Mouse (Mus musculus) adrenal gland, postnatal 25 days (tissue): ENCODE data around the gene Mrpl27. TPM values are rescaled to one million over a fixed set of nuclear protein-coding genes. Genes with fewer than 3 reads are reported as not detected.
A peak's percentile ranks its signal among the peaks of the same experiment; 100 is the strongest.
"Not testable (repeated sequence)": the region's sequence is repeated elsewhere in the genome, so short reads cannot be mapped to it uniquely, and the experiment has no call there.

Experiments
- DNase-seq: peaks from one replicate; pipeline ENCODE4 v3.0.0; 2021; ENCODE audit warnings: mixed read lengths
- total RNA-seq: library from RNA; stranded (reverse); gene quantifications from 2 replicates; pipeline ENCODE4 v1.2.3, GENCODE M21; 2021

The Mrpl27 gene
- total RNA-seq, 1 experiment from 2014 or later: 84.2 TPM

DNA sequence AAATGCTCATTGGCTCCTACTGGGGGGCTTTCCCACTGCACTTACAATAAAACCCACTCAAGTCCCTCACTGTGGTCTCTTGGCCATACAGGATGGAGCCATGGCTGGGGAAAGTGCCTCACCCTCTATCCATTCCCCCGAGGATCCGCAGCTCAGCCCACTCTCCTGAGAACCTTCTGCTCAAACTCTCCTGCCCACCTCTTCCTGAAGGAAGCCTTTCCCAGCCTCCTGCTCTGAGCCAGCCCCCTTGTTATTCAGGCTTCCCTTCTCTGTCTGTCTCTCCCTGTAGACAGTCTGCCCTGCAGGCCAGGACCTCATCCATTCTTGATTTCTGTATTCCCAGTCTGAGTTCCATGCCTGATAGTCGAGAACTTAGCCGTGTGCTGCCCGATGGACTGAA lies 21.4 kb downstream of the Mrpl27 start:
- DNase-seq: no peak

DNA sequence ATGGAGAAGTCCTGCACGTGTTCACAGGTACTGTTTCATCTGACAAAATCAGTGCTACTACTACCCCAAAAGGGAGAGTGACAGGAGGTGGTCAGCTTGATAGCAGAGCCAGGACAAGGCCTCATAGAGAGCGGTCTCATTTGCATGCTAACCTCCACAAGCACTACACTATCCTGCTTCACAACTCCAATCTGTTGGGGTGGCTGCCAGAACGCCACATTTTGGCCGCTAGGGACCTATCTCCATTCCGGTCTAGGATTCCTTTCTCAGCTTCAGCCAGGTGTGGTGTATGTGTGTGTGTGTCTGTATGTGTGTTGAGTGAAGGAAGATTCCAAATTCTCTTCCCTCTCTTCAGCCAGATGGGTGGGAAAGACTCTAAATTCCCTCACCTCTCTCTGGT lies 21.9 kb downstream of the Mrpl27 start:
- DNase-seq: no peak

DNA sequence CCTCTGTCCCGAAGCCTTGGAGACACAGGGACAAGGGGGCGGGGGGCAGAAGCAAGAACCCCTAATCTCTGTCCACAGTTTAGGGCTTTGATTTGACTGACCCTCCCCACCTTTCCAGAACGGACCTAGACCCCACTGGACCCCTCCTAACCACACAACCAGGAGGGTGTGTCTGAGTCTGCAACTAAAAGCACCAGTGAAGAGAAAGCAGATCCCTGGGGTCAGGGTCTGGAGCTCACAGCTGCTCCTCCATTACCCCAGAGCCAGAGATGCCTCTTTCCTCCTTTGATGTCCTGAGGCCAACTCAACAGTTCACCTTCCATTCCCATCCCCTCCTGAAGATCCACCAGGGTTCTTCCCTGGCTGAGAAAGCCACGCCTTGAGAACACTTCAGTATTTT lies 22.7 kb downstream of the Mrpl27 start:
- DNase-seq: no peak

DNA sequence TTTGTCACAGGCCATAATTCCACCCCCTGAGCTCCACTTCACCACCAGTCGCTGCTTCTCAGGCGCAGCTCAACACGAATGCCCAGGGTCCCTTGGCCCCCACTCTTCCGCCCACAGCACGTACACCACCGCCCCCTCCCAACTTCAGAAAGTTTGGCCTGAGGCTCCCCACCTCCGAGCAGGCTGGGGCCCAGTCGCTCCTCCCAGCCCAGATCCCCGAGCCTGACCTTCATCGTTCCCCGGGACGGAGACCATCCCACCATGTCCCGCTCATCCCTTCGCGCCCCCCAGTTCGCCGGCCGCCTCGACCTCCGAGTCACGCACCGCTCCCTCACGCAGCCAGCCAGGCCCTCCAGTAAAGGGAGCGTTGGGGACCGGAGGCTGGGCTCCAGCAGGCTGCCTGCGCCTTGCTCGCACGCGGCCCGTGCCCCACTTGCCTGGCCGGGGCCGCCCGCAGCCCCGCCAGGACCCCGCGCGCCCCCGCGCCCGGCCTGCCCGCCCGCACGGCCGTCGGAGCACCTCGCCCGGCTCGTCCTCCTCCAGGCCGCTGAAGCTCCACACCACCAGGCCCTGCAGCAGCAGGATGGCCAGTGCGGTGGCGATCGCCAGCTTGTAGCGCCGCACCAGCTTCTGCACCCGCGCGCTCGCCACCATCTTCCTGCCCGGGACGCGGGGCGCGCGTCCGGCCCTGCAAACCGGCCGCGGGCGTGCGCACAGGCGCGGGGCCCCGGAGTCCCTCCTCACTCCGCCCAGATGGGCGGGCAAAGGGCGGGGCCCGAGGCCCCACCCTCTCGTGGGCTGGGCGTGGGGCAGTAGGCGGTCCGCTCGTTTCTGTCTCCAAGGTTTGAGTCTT lies 23.4 kb downstream of the Mrpl27 start, which contains the start of gene Xylt2:
Gene Xylt2, minus strand, starts transcription at position 762 of the 853 bp plus-strand sequence.
- DNase-seq: peak; percentile 94

DNA sequence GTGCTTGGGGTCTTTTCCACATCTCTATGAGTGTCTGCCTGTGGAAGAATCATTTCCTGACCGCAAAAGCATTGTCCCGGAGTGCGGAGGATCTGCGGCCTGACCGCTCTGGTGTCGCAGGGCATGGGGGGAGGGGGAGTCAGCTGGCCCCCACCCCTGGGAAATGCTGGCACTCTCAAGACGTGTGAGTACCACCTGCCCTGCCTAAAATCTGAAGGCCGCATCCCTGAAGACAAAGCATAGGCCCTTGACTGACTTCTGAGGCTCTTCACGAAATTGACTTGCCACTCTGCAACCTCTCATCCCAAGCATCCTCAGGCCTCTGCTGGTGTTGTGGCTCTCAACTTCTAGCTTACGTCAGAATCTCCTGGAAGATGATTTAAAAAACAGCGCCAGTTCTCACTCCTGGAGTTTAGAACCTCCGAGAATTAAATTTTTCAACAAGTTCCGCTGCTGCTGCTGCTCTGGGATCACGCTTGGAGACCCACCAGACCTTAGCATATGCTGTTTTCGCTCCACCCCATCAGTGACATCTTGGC lies 24.1 kb downstream of the Mrpl27 start:
- no peak for DNase-seq

DNA sequence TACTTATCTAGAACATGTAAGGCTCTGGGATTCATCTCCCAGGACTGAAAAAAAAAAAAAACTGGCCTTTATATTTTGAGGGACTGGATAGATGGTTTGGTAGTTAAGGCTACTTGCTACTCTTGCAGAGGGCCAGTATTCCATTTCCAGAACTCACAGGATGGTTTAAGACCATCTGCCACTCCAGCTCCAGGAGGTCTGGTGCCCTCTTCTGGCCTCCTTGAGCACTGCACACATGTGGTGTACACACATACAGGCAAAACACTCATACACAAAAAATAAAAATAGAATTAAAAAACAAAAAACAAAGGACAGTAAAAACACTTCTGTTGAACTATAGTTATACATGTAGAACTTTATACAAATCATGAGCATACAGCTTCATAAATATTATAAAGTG lies 27.1 kb downstream of the Mrpl27 start:
- DNase-seq: no peak

DNA sequence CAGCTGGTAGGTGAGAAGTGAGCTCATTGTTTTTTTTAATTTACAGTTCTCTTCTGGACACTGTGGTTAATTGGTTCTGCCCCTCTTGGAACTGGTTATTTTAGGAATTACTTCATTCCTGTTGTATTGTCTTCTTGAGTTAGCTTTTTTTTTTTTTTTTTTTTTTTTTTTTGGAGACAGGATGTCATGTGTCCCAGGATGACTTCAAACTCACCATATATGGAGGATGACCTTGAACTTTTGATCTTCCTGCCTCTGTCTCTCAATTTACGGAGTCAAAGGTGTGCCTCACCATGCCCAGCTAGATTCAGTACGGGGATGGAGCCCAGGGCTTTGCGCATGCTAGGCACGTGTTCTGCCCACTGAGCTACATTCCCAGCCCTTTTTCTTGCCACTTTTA lies 28.1 kb downstream of the Mrpl27 start:
- no peak for DNase-seq

DNA sequence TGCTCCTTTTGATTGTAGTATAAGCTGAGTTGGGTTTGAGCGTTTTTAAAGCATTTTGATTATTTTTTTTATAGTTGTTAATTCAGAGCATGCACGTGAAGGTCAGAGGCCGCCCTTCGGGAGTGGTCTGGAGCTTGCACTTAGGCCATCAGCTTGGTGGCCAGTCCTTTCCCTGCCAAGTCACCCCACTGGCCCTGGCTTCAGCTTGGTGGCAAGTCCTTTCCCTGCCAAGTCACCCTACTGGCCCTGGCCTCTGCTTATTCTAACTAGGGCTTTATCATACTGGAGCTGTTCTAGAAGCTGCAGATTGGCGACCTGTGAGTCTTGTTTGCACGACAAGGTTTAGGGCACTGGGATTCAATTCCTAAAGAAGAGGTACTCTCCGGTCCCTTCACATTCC lies 28.9 kb downstream of the Mrpl27 start:
- no peak for DNase-seq

DNA sequence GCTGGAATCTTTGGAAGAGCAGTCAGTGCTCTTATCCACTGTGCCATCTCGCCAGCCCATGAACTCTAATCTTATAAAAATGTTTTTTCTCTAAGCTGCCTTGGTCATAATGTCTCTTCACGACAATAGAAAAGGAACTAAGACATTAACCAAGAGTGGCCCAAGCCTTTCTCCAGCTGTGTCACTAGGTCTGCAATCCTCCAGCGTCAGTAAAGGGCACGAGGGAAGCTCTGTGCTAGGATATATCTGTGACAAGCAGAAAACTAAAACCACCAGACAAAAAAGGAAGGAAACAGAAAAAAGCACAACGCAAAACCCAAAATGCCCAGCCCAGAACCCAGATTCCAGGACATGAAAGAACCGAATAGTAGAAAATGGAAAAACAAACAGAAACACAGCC lies 33.6 kb downstream of the Mrpl27 start:
- no peak for DNase-seq

DNA sequence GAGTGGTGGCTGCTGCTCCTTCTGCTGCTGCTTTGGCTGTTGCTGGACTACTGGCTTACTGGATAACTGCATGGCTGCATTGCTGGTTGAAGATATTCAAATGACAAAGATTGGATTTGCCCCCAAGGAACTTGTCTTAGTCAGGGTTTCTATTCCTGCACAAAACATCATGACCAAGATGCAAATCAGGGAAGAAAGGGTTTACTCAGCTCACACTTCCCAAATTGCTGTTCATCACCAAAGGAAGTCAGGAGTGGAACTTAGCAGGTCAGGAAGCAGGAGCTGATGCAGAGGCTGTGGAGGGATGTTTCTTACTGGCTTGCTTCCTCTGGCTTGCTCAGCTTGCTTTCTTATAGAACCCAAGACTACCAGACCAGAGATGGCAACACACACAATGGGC lies 38.9 kb downstream of the Mrpl27 start:
- DNase-seq: not testable (repeated sequence)

DNA sequence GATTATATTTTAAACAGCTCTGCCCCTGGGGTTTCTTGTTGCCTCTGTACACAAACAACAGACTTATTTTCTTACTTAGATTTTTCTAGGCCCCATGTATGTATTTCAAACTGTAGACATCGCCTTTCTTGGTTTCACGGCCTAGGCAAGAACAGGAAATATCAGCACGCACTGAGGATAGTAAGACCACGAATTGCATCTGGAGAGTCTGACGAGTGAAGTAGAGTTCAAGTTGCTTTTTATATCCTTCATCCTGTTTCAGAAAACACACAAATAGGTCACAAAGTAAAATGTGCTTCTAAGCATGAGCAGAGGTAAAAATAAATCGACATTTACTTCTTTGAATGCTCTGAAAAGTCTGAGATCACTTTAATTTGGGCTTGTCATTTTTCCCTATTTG lies 41.9 kb downstream of the Mrpl27 start:
- no peak for DNase-seq

DNA sequence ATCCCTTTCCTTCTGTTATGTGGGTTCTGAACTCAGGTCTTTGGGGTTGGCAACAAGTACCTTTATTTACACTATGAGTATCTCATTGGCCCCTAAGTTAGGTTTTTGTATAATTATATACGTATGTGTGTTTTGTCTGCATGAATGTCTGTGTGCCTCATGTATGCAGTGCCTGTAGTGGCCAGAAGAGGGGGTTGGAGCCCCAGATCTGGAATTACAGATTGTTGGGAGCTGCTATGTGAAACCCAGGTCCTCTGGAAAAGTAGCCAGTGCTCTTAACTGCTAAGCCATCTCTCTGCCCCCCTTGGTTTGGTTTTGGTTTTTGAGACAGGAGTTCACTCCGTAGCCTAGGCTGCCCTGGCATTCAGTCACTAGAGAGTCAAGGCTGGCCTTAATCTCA lies 43.6 kb downstream of the Mrpl27 start:
- no peak for DNase-seq

DNA sequence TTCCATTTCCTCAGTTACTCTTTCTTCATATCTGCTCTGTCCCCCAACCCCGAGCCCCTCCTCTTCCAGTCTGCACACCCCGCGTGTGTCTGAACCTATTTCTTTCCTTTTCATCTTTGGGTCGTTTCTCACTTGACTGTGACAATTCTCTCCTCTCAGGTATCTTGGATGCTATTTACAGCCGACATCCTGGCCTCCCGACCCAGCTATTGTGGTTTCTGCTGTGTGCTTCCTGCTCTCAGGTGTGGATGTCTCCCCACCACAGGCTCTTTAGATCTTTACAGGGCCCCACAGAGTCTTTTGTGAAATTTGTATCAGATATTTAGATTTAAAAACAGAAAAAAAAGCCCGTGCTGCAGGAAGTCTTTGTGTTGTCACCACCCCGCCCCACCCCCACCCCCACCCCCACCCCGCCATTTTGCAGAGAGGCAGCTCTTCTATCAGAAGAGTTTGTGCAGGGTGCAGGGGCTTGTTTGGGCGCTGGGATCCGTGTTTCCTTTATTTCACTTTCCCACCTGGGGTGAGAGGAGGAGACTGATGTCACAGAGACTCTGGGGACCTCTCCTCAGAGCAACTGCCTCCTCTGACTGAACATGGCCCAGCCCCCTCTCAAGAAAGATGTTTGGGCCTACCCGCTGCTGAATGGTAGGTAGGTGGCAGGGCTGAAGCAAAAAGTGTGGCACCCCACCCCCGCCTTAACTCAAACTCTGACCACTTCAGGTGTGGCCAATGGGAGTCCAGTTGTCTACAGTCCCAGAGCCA lies 44.3 kb downstream of the Mrpl27 start:
- no peak for DNase-seq

DNA sequence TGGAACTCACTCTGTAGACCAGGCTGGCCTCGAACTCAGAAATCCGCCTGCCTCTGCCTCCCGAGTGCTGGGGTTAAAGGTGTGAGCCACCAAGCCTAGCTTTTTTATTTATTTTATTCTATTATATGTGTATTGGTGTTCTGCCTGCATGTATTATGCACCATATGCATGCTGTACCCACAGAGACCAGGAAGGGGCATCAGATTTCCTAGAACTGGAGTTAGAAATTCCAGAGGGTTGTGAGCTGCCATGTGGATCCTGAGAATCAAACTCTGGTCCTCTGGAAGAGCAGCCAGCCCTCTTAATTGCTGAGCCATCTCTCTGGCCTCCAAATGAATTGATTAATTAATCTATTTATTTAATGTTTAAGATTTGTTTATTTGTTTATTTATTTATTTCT lies 45.8 kb downstream of the Mrpl27 start:
- no peak for DNase-seq

DNA sequence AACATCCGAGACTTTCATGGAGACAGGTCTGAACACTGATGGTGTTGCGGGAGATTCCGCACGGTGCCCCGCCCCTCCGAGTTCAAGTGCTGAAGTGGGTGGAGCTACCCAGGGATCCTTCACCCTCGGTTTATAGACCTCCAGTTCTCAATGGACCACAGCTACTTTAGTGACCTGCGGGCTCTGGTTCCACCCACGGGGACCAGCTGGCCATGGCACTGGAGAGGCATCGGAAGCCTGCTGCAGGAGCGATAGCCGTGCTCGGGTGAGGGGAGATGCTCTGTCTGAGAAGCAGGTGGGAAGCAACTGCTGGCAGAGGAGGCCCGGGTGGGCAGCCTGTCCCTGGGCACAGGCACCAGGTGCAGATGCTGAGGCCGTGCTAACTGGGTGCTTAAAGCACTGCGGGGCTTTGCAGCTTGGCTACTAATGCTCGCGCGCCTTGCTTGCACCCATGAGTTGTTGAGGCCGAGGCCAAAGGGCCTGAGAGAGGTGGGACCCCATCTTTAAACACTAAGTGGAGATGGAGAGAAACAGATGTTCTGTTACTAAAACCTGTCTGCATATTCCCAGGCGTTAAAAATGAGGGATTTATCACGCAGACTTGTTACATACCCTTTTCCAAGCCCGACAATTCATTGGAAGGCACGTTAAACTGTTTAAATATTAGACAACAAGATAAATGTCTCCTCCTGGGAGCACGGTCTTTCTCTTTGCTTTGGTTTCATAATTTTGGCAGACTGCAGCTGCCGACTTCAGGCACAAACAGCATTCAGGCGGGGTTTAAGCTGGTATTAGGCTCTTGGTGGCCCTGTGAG lies 48.0 kb downstream of the Mrpl27 start:
- DNase-seq: no peak

DNA sequence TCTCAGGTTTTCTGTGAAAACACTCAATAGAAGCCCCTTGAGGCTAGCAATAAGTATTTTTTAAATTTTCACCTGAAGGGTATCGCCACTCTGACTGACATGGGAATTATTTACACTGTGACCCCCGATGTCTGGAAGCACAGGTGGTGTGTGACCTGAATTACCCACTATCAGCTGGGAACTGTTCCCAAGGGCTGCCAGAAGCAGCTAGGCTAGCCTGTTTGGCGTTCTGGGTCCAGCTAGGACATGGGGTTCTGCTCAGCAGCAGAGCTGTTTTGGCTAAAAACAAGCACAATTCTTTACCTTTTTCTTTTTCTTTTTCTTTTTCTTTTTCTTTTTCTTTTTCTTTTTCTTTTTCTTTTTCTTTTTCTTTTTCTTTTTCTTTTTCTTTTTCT lies 48.6 kb downstream of the Mrpl27 start:
- DNase-seq: no peak

DNA sequence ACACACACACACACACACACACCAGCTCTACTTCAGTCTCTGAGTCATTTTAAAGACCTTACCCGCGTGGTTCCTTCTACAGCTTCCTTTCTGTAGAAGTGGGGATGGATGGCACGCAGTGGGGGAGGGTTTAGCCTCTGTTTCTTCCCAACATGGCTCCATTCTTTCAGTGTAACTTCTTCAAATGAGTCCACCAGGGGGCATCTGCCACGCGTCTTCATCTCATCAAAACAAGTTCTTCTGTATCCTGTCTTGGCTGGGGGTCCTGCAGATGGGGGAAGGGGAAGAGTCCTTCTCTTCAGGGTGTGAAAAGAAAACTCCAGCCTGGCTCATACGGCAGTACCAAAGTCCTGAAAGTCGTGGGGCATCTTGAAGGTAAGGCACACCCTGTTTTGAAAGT lies 50.5 kb downstream of the Mrpl27 start:
- no peak for DNase-seq

DNA sequence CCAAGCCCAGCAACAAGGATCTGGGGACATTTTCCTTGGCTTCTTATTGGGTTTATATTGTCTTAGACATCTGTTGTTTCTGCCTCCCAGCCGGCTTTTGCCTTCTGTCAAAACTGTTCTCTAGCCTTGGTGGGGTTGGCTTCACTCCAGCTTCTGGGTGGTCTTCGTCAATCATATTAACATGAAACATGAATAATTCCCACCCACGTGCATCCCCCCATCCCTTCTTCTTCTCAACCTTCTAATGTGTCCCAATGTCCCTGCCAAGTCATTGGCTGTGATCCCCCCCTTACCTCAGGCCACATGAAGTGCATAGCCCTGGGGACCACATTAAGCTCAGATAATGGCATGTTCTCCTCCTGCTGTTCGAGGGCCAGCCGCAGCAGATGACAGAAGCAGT lies 50.9 kb downstream of the Mrpl27 start, which contains the start of gene Gm11541:
Gene Gm11541, minus strand, starts transcription at position 28 of the 400 bp plus-strand sequence.
- DNase-seq: no peak
